Mouse (Mus musculus) WW6 (cell line): ENCODE data around the gene Samd8.

Source experiments
- DNase-seq: peaks from one replicate; pipeline ENCODE4 v3.0.0-alpha.2; 2013; ENCODE audit warnings: low read depth, low spot score

Samd8 gene

GRCm38 (mm10) chr14:21825786-21826491 is 75.6 kb downstream of the Samd8 start:
- no peak for DNase-seq

DNA sequence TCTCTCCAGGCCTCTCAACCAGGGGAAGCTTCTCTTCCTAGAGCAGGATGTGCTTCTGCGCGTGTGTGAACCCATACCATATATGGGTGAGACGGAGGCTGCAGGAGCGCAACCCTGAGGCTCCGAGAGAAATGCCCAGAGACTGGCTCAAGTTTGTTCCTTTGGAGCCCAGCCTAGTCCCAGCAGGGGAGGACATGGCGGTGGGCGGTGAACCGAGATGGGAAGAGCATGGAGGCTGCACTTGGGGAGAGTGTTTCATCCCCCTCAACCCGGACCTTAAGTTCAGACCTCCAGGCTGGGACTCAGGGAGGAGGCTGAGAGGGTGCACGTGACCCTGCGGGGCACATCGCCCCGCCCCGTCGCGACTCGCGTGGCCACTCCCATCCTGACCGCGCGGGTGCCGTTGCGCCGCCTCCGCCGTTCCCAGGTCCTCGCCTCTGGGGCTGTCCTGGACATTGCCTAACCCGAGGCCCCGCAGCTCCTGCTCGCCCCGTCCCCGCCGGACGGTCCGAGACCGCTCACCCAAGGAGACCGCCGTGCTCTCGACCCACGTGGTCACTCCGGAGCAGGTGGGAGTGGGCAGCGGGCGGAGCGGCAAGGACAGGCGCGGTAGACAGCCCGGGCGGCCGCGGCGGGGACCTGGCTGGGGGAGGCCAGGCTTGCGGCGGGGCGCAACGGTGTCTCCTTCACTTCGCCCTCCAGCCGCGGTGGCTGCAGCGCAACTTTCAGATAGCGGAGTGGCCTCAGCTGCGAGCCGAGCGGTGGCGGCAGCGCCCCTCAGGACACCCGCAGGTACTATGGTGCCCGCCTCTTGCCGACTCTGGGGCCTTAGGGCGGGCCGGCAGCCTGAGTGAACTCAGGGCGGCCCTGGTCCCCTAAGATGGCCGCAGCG is 80.8 kb downstream of the Samd8 start:
- peak; percentile 87 for DNase-seq

- no peak for DNase-seq
Measured at GRCm38 (mm10) chr14:21831830-21832403, 81.6 kb downstream of the Samd8 start.

DNA sequence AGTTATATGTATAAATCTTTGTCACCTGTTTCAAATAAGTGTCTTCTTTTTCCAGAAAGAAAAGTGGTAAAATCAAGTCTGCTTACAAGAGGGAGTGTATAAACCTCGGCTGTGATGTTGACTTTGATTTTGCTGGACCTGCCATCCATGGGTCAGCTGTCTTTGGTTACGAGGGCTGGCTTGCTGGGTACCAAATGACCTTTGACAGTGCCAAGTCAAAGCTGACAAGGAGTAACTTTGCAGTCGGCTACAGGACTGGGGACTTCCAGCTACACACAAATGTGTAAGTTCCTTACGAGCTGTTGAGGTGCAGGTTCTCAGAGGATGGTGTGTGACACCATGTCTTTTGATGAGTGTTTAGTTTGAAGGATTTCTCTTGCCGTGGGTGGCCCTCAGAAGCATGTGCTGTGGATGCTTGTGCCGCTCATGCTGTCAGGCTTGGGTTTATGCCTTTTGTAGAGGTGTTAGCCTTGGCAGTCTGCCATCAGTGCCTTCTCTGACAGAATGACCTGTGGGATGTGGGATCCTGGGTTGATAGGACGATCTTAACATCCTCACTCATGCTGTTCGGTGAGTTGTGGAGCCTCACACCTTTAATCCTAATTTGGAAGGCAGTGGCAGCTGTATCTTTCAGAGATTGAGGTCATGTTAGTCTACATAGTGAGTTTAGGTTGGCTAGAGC is 88.1 kb downstream of the Samd8 start:
- DNase-seq, result no peak

GRCm38 (mm10) chr14:21841819-21842592 is 91.7 kb downstream of the Samd8 start:
- no peak for DNase-seq

- no peak for DNase-seq
Measured at GRCm38 (mm10) chr14:21843263-21843662, 92.9 kb downstream of the Samd8 start.

- no peak for DNase-seq
Measured at GRCm38 (mm10) chr14:21846827-21847380, 96.6 kb downstream of the Samd8 start.

GRCm38 (mm10) chr14:21847381-21848165 is 97.2 kb downstream of the Samd8 start:
- DNase-seq, result no peak
